Mouse (Mus musculus): ENCODE measurements at regions not wholly inside any gene's neighbourhood (a gene's known extent, or its start where the extent isn't known, plus 50 kb on each side); places are given as distances from the start of the nearest gene placed in this dataset.

DNA sequence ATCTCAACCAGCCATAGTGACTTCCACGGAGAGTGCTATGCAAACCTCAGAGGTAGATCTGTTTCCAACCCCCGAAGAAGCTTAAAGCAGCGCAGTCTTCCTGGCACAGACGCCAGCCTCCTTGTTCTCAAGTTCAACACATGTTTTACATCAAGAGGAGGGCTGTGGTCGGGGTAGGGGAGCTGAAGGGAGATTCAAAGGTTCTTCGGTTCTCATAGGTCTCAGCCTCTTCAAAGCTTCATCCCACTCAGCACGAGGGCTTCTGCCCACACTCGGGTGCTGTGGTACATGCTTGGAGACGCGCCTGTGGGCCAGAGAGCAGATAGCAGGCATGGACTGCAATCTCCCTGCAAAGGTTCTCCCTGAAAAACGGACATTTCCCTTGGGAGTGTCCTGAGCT lies 219.7 kb downstream of the Bcl2l11 start:
- no peak for TF ChIP-seq POLR2A (IDR thresholded peaks at IDR 0.05; ENCODE audit: low read depth, low read length)
- TF ChIP-seq USF1 (IDR thresholded peaks at IDR 0.05; ENCODE audit: low read depth, low read length): no peak
- no peak for TF ChIP-seq CHD2 (IDR thresholded peaks at IDR 0.05; ENCODE audit: low read length)
- TF ChIP-seq E2F4 (IDR thresholded peaks at IDR 0.05; ENCODE audit: insufficient replicate concordance, low read depth, low read length): no peak
- TF ChIP-seq SIN3A (IDR thresholded peaks at IDR 0.05; ENCODE audit: low read length): no peak
- no peak for TF ChIP-seq MAFK (IDR thresholded peaks at IDR 0.05; ENCODE audit: insufficient replicate concordance, low read length)
- TF ChIP-seq ZC3H11A (IDR thresholded peaks at IDR 0.05; ENCODE audit: low read depth, low read length): no peak
- TF ChIP-seq CTCF (conservative IDR thresholded peaks at IDR 0.05 in 1 of 2, IDR thresholded peaks at IDR 0.05 in 1 of 2; ENCODE audit: low read depth in 2 of 2, low read length in 2 of 2): no peak
- TF ChIP-seq MAZ (IDR thresholded peaks at IDR 0.05; ENCODE audit: low read depth, low read length): no peak

All from CH12.LX (cell line).